Mouse (Mus musculus) heart, adult 2 months (tissue): ENCODE results near the gene Ube2j1.
"Not testable (repeated sequence)": the region's sequence is repeated elsewhere in the genome, so short reads cannot be mapped to it uniquely, and the experiment has no call there.

Experiments used
- CTCF ChIP-seq: fragments of 200-600 bp; IDR thresholded peaks from 2 replicates; pipeline ENCODE4 v1.8.1; 2022; ENCODE audit warnings: antibody characterized with exemption, mild to moderate bottlenecking, moderate library complexity
- EP300 ChIP-seq: fragments of 200-500 bp; IDR thresholded peaks from 2 replicates; pipeline ENCODE4 v1.6.1; 2011; ENCODE audit warnings: low read depth, low read length, control low read depth; ENCODE audit not compliant: insufficient read depth
- POLR2A ChIP-seq: fragments of 200-500 bp; IDR thresholded peaks from 2 replicates; pipeline ENCODE4 v1.6.1; 2011; ENCODE audit warnings: mild to moderate bottlenecking, low read depth, low read length, control low read depth; ENCODE audit not compliant: insufficient read depth

DNA sequence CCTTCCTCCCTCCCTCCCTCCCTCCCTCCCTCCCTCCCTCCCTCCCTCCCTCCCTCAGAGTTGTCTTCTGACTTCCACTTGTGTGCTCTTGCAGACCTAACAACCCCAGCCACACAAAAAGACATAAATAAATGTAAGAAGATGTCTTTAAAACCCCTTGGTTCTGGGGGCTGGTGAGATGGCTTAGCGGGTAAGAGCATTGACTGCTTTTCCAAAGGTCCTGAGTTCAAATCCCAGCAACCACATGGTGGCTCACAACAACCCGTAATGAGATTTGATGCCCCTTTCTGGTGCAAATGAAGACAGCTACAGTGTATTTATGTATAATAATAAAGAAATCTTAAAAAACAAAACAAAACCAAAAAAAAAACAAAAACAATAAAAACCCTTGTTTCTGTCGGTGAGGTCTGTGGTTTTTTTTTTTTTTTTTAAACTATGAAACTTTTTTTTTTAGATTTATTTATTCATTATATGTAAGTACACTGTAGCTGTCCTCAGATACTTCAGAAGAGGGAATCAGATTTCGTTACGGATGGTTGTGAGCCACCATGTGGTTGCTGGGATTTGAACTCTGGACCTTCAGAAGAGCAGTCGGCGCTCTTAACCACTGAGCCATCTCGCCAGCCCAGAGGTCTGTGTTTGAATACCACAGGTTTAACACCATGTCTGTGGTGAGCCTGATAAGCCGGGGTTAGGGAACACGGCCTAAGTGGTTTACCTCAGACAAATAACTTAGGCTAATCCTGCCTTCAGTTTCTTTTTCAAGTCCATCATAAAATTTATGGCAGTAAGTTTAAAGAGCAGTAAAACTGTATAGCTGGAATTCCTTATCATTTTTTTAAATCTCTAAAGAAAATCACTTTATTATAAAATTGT, 25.4 kb upstream of the Ube2j1 start:
- not testable (repeated sequence) for TF ChIP-seq CTCF, POLR2A, EP300
